Mouse (Mus musculus): ENCODE measurements around the gene Adcy4.

DNA sequence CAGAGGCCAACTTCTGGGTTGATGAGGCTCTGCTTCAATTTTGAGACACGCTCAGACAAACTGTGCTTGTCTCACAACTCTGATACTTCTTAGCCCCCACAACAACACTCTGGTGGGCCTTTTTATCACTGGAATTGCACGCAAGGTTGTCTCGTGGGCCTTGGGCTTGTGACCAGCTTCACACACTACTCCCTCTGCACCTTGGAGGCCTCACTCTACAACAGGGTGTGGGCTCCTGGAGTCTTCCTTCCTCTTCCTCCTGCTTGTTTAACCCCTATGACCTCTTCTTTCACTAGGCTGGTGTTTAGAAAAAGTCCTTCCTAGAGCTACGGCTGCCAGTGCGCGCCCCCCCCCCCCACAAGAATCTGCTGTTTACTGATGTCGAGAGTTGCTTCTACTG lies 7.2 kb downstream of the Adcy4 start:
- TF ChIP-seq CTCF (IDR thresholded peaks at IDR 0.05) (no peak), EP300 (IDR thresholded peaks at IDR 0.05; ENCODE audit: insufficient read depth, low read depth, low read length) (no peak)
